Mouse (Mus musculus): ENCODE data around the gene Hsd17b7. TPM values are rescaled to one million over a fixed set of nuclear protein-coding genes. Genes with fewer than 3 reads are reported as not detected.

Hsd17b7 gene
- polyA plus RNA-seq, 1 experiment from 2014 or later, result 18.4 TPM

DNA sequence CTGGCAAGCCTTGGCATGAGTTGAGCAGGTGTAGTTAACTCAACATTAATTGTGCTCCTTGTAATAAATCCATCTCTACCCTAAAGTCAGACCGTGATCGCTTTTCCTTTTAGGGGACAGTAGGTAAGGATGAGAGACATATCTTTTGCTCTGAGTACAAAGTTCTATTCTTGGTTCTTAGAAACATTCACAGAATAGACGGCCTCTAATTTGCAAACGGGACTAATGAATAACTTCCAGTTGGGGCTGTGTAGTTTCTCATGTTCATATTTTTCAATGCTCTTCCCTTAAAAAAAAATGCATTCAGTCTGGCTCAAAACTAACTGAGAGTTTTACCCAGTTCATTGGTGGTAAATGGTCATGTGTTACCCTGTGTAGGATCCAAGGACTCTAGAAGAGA, 1.9 kb upstream of the Hsd17b7 start:
- no peak overlapping the region for H3K4me3 ChIP-seq
- H3K27me3 ChIP-seq, result no peaks in the 10 kb centered on the region
- no peak overlapping the region for H3K4me2 ChIP-seq
- ATAC-seq (ENCODE audit: insufficient number of reproducible peaks, insufficient read depth, low FRiP score, low TSS enrichment, low read depth), result no peak
- H3K27ac ChIP-seq, result no peak overlapping the region; the same call in 1 of the 2 replicates
- H3K36me3 ChIP-seq, result peaks cover 29% of the 10 kb centered on the region
- no peak overlapping the region for H3K9ac ChIP-seq
- WGBS, result 90% methylated on average over 4 of the region's 4 CpGs
- H3K4me1 ChIP-seq, result peaks cover 19% of the 10 kb centered on the region
- H3K9me3 ChIP-seq, result no peaks in the 10 kb centered on the region

GRCm38 (mm10) chr1:169969516-169969886, 460 bp upstream of the Hsd17b7 start:
- H3K36me3 ChIP-seq, result peaks cover 31% of the 10 kb centered on the region
- peak overlapping the region; percentile 79 for H3K4me2 ChIP-seq
- H3K4me1 ChIP-seq, result peaks cover 19% of the 10 kb centered on the region
- H3K9ac ChIP-seq, result peak overlapping the region; percentile 62
- no peak for ATAC-seq (ENCODE audit: insufficient number of reproducible peaks, insufficient read depth, low FRiP score, low TSS enrichment, low read depth)
- H3K27ac ChIP-seq, result peak overlapping the region; percentile 88
- no peaks in the 10 kb centered on the region for H3K9me3 ChIP-seq
- H3K4me3 ChIP-seq, result peak overlapping the region; percentile 58
- H3K27me3 ChIP-seq, result no peaks in the 10 kb centered on the region
- WGBS, result 1% methylated on average over 9 of the region's 9 CpGs

- Histone ChIP-seq H3K4me2 (no peak overlapping the region), H3K27ac (no peak overlapping the region), H3K4me1 (peaks cover 19% of the 10 kb centered on the region), H3K9me3 (no peaks in the 10 kb centered on the region), H3K36me3 (peaks cover 61% of the 10 kb centered on the region), H3K27me3 (no peaks in the 10 kb centered on the region), H3K9ac (no peak overlapping the region), H3K4me3 (no peak overlapping the region)
- no peak for ATAC-seq (ENCODE audit: insufficient number of reproducible peaks, insufficient read depth, low FRiP score, low TSS enrichment, low read depth)
- WGBS, result 95% methylated on average over 10 of the region's 10 CpGs
Observed at GRCm38 (mm10) chr1:169953106-169953505, 15.9 kb downstream of the Hsd17b7 start.

- no peak for ATAC-seq (ENCODE audit: insufficient number of reproducible peaks, insufficient read depth, low FRiP score, low TSS enrichment, low read depth)
- WGBS, result 97% methylated on average over 10 of the region's 10 CpGs
- H3K4me3 ChIP-seq, result no peak overlapping the region
- peaks cover 56% of the 10 kb centered on the region for H3K36me3 ChIP-seq
- no peaks in the 10 kb centered on the region for H3K27me3 ChIP-seq
- H3K4me2 ChIP-seq, result no peak overlapping the region
- no peaks in the 10 kb centered on the region for H3K9me3 ChIP-seq
- no peak overlapping the region for H3K9ac ChIP-seq
- peaks cover 19% of the 10 kb centered on the region for H3K4me1 ChIP-seq
- no peak overlapping the region for H3K27ac ChIP-seq
Observed at GRCm38 (mm10) chr1:169952636-169953035, 16.4 kb downstream of the Hsd17b7 start.

DNA sequence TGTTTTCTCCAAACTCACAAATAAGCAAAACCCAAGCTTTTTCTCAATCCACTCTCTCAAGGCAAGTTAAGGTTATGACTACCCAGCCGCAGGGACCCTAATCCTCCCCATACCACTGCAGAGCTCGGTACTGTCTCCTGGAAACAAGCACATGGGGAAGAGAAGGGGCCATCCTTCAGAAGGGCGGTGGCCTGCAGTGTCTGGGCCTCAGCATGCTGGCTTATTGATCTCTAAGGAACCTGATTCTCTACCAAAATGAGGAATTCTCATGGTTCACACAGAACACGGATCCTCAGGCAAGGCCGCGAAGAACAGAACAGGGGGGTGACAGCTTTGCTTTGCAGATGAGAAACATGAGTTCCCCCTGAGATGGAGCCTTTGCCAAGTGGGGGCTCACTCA, 17.5 kb downstream of the Hsd17b7 start:
- 0 out of 2 replicates have a peak overlapping the region, but pooled peaks have one; percentile 33 for H3K27ac ChIP-seq
- H3K9me3 ChIP-seq, result no peaks in the 10 kb centered on the region
- no peaks in the 10 kb centered on the region for H3K27me3 ChIP-seq
- H3K4me3 ChIP-seq, result no peak overlapping the region
- H3K36me3 ChIP-seq, result peaks cover 49% of the 10 kb centered on the region
- 80% methylated on average over 6 of the region's 6 CpGs for WGBS
- H3K4me1 ChIP-seq, result peaks cover 19% of the 10 kb centered on the region
- ATAC-seq (ENCODE audit: insufficient number of reproducible peaks, insufficient read depth, low FRiP score, low TSS enrichment, low read depth), result no peak
- H3K9ac ChIP-seq, result no peak overlapping the region
- no peak overlapping the region for H3K4me2 ChIP-seq

DNA sequence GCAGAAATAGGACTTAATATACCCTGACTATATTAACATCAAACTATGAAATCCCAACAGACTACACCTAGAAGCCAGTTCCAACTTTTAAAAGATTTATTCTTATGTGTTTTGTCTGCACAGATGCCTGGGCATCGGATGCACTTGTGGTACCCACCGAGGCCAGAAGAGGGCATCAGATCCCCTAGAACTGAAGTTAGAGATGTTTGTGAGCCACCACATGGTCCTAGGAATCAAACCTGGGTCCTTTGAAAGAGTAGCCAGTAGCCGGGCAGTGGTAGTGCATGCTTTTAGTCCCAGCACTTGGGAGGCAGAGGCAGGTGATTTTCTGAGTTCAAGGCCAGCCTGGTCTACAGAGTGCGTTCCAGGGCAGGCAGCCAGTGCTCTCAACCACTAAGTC, 18.4 kb downstream of the Hsd17b7 start:
- Histone ChIP-seq H3K9me3 (no peaks in the 10 kb centered on the region), H3K4me2 (no peak overlapping the region), H3K36me3 (peaks cover 40% of the 10 kb centered on the region), H3K27me3 (no peaks in the 10 kb centered on the region), H3K9ac (no peak overlapping the region), H3K4me1 (peaks cover 19% of the 10 kb centered on the region), H3K4me3 (no peak overlapping the region), H3K27ac (peak overlapping the region; percentile 69)
- no peak for ATAC-seq (ENCODE audit: insufficient number of reproducible peaks, insufficient read depth, low FRiP score, low TSS enrichment, low read depth)
- 91% methylated on average over 4 of the region's 4 CpGs for WGBS

DNA sequence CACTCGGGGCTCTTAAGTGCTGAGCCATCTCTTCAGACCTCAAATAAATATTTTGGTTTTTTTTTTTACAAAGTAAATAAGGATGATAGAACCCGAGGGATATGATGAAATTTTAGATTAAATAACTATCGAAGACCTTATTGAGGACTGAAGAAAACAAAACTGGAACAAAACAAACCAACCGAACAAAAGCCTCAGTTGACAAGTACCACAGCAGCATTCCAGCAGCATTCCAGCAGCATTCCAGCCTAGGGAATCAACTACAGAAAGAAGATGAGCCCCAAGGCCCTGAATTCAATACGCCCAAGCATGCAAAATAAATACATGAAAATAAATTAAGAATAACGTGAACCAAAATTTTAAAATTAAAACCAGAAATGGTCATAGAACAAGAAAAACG, 19.1 kb downstream of the Hsd17b7 start:
- peak overlapping the region; percentile 69; the same call in 1 of the 2 replicates for H3K27ac ChIP-seq
- no peak overlapping the region for H3K4me3 ChIP-seq
- WGBS, result 23% methylated on average over 7 of the region's 7 CpGs
- H3K9ac ChIP-seq, result no peak overlapping the region
- no peak overlapping the region for H3K4me2 ChIP-seq
- H3K9me3 ChIP-seq, result no peaks in the 10 kb centered on the region
- peaks cover 33% of the 10 kb centered on the region for H3K36me3 ChIP-seq
- H3K27me3 ChIP-seq, result no peaks in the 10 kb centered on the region
- ATAC-seq (ENCODE audit: insufficient number of reproducible peaks, insufficient read depth, low FRiP score, low TSS enrichment, low read depth), result no peak
- peaks cover 19% of the 10 kb centered on the region for H3K4me1 ChIP-seq

DNA sequence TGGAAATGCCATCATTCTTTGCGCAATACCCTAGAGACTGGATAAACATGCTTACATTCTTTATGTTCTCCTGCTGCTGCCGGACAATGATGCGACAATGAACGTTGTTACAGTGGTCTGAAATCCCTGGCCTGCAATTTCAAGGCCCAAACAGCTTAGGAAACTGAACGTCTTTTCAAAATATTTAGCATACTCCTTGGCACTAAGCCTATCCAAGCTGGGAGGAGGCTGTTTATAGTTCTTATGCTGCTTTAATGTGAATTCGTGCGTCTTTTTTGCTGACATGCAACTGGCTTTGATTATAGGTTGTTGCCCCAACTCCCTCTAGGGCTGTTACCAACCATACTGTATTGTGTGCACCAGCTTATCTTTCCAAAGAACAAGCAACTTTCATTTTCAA, 20.2 kb downstream of the Hsd17b7 start:
- WGBS, result 36% methylated on average over 7 of the region's 7 CpGs
- no peak; the same call in 1 of the 2 replicates for ATAC-seq (ENCODE audit: insufficient number of reproducible peaks, insufficient read depth, low FRiP score, low TSS enrichment, low read depth)

DNA sequence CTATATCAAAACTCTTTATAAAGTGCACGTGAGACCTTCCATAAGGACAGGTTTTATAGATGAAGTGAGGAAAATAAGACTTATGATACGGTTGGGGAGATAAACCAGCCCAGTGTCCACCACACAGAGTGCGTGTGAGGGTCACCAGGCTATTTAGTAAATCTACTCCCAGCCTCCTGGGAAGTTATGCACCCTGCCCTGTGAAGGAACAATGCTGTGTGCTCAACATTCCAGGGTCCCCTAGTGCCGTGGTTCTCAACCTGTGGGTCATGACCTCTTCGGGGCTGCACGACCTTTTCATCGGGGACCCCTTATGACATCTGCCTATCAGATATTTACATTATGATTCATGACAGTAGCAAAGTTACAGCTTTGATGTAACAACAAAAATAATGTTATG, 20.8 kb downstream of the Hsd17b7 start:
- Histone ChIP-seq H3K27me3 (no peaks in the 10 kb centered on the region), H3K36me3 (peaks cover 21% of the 10 kb centered on the region), H3K9me3 (no peaks in the 10 kb centered on the region), H3K4me3 (no peak overlapping the region), H3K4me1 (peaks cover 19% of the 10 kb centered on the region), H3K9ac (no peak overlapping the region), H3K27ac (0 out of 2 replicates have a peak overlapping the region, but pooled peaks have one; percentile 41), H3K4me2 (no peak overlapping the region)
- 68% methylated on average over 7 of the region's 7 CpGs for WGBS
- ATAC-seq (ENCODE audit: insufficient number of reproducible peaks, insufficient read depth, low FRiP score, low TSS enrichment, low read depth), result no peak

More for the DNA sequence above, 20.2 kb downstream of the Hsd17b7 start:
- no peak overlapping the region for H3K4me3 ChIP-seq
- H3K4me2 ChIP-seq, result no peak overlapping the region
- no peak overlapping the region for H3K9ac ChIP-seq
- H3K4me1 ChIP-seq, result peaks cover 19% of the 10 kb centered on the region
- H3K27ac ChIP-seq, result peak overlapping the region; percentile 41; the same call in 1 of the 2 replicates
- peaks cover 24% of the 10 kb centered on the region for H3K36me3 ChIP-seq
- H3K27me3 ChIP-seq, result no peaks in the 10 kb centered on the region
- H3K9me3 ChIP-seq, result no peaks in the 10 kb centered on the region

GRCm38 (mm10) chr1:169947654-169948053, 21.4 kb downstream of the Hsd17b7 start:
- no peak overlapping the region for H3K27ac ChIP-seq
- H3K27me3 ChIP-seq, result no peaks in the 10 kb centered on the region
- ATAC-seq (ENCODE audit: insufficient number of reproducible peaks, insufficient read depth, low FRiP score, low TSS enrichment, low read depth), result no peak
- no peak overlapping the region for H3K4me3 ChIP-seq
- peaks cover 14% of the 10 kb centered on the region for H3K36me3 ChIP-seq
- H3K4me1 ChIP-seq, result peaks cover 19% of the 10 kb centered on the region
- no peak overlapping the region for H3K4me2 ChIP-seq
- no peak overlapping the region for H3K9ac ChIP-seq
- 82% methylated on average over 6 of the region's 6 CpGs for WGBS
- no peaks in the 10 kb centered on the region for H3K9me3 ChIP-seq

- ATAC-seq (ENCODE audit: insufficient number of reproducible peaks, insufficient read depth, low FRiP score, low TSS enrichment, low read depth), result no peak
- Histone ChIP-seq H3K4me2 (no peak overlapping the region), H3K4me1 (peaks cover 16% of the 10 kb centered on the region), H3K4me3 (no peak overlapping the region), H3K9me3 (no peaks in the 10 kb centered on the region), H3K27ac (no peak overlapping the region), H3K27me3 (no peaks in the 10 kb centered on the region), H3K9ac (no peak overlapping the region), H3K36me3 (peaks cover 4% of the 10 kb centered on the region; the same call in 1 of the 2 replicates)
- whole genome bisulfite sequencing, result 73% methylated on average over 3 of the region's 3 CpGs
Observed at GRCm38 (mm10) chr1:169946004-169946403, 23.0 kb downstream of the Hsd17b7 start.

DNA sequence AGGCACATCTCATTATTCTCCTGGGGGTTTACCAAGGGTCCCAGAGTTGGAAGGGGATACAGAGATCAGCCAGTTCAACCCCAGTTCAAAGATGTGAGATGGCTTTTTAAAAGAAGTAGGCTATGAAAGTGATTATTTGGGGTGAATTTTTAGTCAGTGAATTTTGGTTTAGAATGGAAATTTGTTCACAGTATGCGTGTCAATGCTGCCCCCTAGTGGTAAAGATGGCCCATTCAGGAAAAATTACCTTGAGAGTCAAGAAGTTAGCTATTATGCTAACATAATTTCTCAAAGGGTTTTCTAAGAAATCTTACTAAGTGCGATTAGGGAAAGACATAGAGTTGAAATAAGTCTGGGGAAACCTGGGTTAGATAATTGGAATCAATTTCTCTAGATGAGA, 29.7 kb downstream of the Hsd17b7 start:
- Histone ChIP-seq H3K4me3 (no peak overlapping the region), H3K4me1 (no peaks in the 10 kb centered on the region), H3K9ac (no peak overlapping the region), H3K9me3 (no peaks in the 10 kb centered on the region), H3K27ac (no peak overlapping the region), H3K27me3 (no peaks in the 10 kb centered on the region), H3K36me3 (no peaks in the 10 kb centered on the region), H3K4me2 (no peak overlapping the region)
- WGBS, result 3% methylated on average over 2 of the region's 2 CpGs
- ATAC-seq (ENCODE audit: insufficient number of reproducible peaks, insufficient read depth, low FRiP score, low TSS enrichment, low read depth), result no peak

Measured in embryonic facial prominence, embryonic 13.5 days (tissue).